Mouse (Mus musculus): ENCODE measurements around the gene Gm45717.

DNA sequence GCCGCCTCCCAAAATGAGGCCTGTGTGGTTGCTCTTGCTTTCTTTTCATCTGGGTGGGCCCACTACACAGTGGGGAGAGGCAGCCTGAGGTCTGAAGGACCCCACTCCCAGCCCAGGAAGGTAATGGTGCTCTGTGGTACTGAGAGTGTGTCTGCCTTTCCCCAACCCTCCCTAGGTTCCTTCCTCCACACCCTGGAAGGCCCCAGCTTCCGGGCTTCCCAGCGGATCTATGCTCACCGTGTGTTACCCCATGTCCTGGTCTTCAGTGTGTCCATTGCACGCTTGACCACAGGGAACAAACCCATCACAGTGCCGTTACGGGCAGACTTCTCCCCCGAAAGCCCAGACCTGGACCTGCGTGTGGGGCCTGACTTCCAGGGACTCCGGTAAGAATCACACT lies 12.9 kb downstream of the Gm45717 start:
- TF ChIP-seq POLR2A (IDR thresholded peaks at IDR 0.05; ENCODE audit: borderline replicate concordance, extremely low read depth, low read depth, low read length) (no peak), CTCF (IDR thresholded peaks at IDR 0.05; ENCODE audit: insufficient read depth, low read length) (no peak)
